Mouse (Mus musculus): ENCODE data around the gene Chd6. TPM values are rescaled to one million over a fixed set of nuclear protein-coding genes. Genes with fewer than 3 reads are reported as not detected.
A peak's percentile ranks its signal among the peaks of the same experiment; 100 is the strongest.

Gene Chd6
- polyA plus RNA-seq, 1 experiment from 2014 or later, result 13.2 TPM

DNA sequence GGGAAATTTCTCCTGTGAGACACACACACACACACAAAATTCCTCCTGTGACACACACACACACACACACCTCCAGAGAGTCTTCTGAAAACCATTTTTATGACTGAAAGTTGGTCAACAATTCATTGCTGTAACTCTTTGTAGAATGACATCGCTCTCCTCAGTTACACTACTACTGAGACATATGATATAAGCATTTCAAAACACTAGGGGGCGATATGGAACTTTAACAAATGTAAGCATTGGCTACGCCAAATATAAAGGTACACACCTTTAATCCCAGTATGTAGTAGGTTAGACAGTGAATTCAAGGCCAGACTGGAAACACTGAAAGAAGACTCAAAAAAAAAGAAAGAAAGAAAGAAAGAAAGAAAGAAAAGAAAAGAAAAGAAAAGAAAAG lies 18.7 kb downstream of the Chd6 start:
- H3K27me3 ChIP-seq (ENCODE audit: control insufficient read depth, insufficient read depth, low read length), result no peaks in the 10 kb centered on the region
- no peak overlapping the region for H3K27ac ChIP-seq (replicated peaks)
- H3K4me1 ChIP-seq (replicated peaks; ENCODE audit: control insufficient read depth, insufficient read depth), result no peaks in the 10 kb centered on the region
- no peaks in the 10 kb centered on the region for H3K9me3 ChIP-seq (ENCODE audit: control insufficient read depth, low read length)
- ATAC-seq (ENCODE audit: low FRiP score, low TSS enrichment) (peak; percentile 82), DNase-seq (ENCODE audit: low spot score) (no peak)
- no peak overlapping the region for H3K9ac ChIP-seq (ENCODE audit: low read length)
- H3K4me2 ChIP-seq (replicated peaks; ENCODE audit: low read depth), result no peak overlapping the region
- no peak overlapping the region for H3K4me3 ChIP-seq (ENCODE audit: low read depth, low read length)
- H3K36me3 ChIP-seq (ENCODE audit: control insufficient read depth, insufficient read depth, low read length), result no peaks in the 10 kb centered on the region
- 51% methylated on average over 3 of the region's 3 CpGs for WGBS
- TF ChIP-seq EP300 (optimal IDR thresholded peaks at IDR 0.05) (no peak), CTCF (IDR thresholded peaks at IDR 0.05; ENCODE audit: low read depth) (peak; percentile 71)

DNA sequence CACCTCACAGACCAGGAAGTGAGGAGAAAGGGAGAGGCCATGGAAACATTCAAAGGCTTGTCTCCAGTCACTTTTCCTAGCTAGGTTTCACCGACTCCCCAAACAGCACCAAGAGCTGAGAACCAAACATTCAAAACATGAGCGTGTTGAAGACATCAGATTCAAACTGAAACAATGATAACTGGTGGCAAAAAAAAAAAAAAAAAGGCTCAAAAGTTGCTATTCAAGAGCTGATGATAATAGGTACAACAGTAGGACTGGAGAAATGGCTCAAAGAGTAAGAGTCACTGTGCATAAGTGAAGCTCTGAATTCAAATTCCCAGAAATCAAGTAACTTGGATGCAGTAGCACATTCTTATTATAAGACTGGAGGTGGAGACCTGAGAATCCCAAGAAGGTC lies 30.3 kb downstream of the Chd6 start:
- TF ChIP-seq CTCF (IDR thresholded peaks at IDR 0.05; ENCODE audit: low read depth) (no peak), EP300 (optimal IDR thresholded peaks at IDR 0.05) (no peak)
- 86% methylated on average over 2 of the region's 2 CpGs for WGBS
- H3K27me3 ChIP-seq (ENCODE audit: control insufficient read depth, insufficient read depth, low read length), result no peaks in the 10 kb centered on the region
- no peak overlapping the region for H3K9ac ChIP-seq (ENCODE audit: low read length)
- no peak overlapping the region for H3K4me3 ChIP-seq (ENCODE audit: low read depth, low read length)
- no peak overlapping the region for H3K27ac ChIP-seq (replicated peaks)
- no peaks in the 10 kb centered on the region for H3K4me1 ChIP-seq (replicated peaks; ENCODE audit: control insufficient read depth, insufficient read depth)
- no peak for ATAC-seq (ENCODE audit: low FRiP score, low TSS enrichment)
- no peak overlapping the region for H3K4me2 ChIP-seq (replicated peaks; ENCODE audit: low read depth)
- DNase-seq (ENCODE audit: low spot score), result no peak
- no peaks in the 10 kb centered on the region for H3K36me3 ChIP-seq (ENCODE audit: control insufficient read depth, insufficient read depth, low read length)
- no peaks in the 10 kb centered on the region for H3K9me3 ChIP-seq (ENCODE audit: control insufficient read depth, low read length)

DNA sequence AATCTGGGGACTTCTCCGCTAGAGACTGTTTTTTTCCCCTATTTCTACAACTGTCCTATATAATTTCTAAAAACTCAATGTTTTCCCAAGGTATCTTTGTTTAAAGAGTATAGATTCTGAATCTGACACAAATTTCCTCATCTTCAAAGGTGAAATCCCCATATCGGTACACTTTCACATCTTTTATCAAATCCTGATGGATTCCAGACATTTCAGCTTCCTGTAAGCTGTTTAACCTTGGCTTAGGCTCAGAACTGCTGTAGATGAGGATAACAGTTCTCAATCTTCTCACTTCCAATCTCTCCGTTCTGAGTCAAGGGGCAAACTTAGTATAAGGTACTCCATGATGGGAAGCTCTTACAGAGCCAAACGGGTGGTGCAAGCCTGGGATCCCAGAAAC lies 32.6 kb downstream of the Chd6 start:
- Histone ChIP-seq H3K4me1 (replicated peaks; ENCODE audit: control insufficient read depth, insufficient read depth) (no peaks in the 10 kb centered on the region), H3K4me2 (replicated peaks; ENCODE audit: low read depth) (no peak overlapping the region), H3K4me3 (ENCODE audit: low read depth, low read length) (no peak overlapping the region), H3K27ac (replicated peaks) (no peak overlapping the region), H3K9ac (ENCODE audit: low read length) (no peak overlapping the region), H3K36me3 (ENCODE audit: control insufficient read depth, insufficient read depth, low read length) (no peaks in the 10 kb centered on the region), H3K9me3 (ENCODE audit: control insufficient read depth, low read length) (no peaks in the 10 kb centered on the region), H3K27me3 (ENCODE audit: control insufficient read depth, insufficient read depth, low read length) (no peaks in the 10 kb centered on the region)
- DNase-seq (ENCODE audit: low spot score) (no peak), ATAC-seq (ENCODE audit: low FRiP score, low TSS enrichment) (no peak)
- TF ChIP-seq EP300 (optimal IDR thresholded peaks at IDR 0.05) (no peak), CTCF (IDR thresholded peaks at IDR 0.05; ENCODE audit: low read depth) (no peak)
- 67% methylated on average over 4 of the region's 4 CpGs for WGBS

GRCm38 (mm10) chr2:161075553-161075952 lies 33.3 kb downstream of the Chd6 start:
- no peak overlapping the region for H3K4me2 ChIP-seq (replicated peaks; ENCODE audit: low read depth)
- H3K27ac ChIP-seq (replicated peaks), result no peak overlapping the region
- no peak overlapping the region for H3K9ac ChIP-seq (ENCODE audit: low read length)
- H3K4me1 ChIP-seq (replicated peaks; ENCODE audit: control insufficient read depth, insufficient read depth), result no peaks in the 10 kb centered on the region
- no peaks in the 10 kb centered on the region for H3K27me3 ChIP-seq (ENCODE audit: control insufficient read depth, insufficient read depth, low read length)
- DNase-seq (ENCODE audit: low spot score) (no peak), ATAC-seq (ENCODE audit: low FRiP score, low TSS enrichment) (no peak)
- no peak overlapping the region for H3K4me3 ChIP-seq (ENCODE audit: low read depth, low read length)
- 88% methylated on average over 5 of the region's 5 CpGs for WGBS
- TF ChIP-seq EP300 (optimal IDR thresholded peaks at IDR 0.05) (no peak), CTCF (IDR thresholded peaks at IDR 0.05; ENCODE audit: low read depth) (no peak)
- no peaks in the 10 kb centered on the region for H3K9me3 ChIP-seq (ENCODE audit: control insufficient read depth, low read length)
- no peaks in the 10 kb centered on the region for H3K36me3 ChIP-seq (ENCODE audit: control insufficient read depth, insufficient read depth, low read length)

- WGBS, result 63% methylated on average over 10 of the region's 10 CpGs
- TF ChIP-seq CTCF (IDR thresholded peaks at IDR 0.05; ENCODE audit: low read depth) (no peak), EP300 (optimal IDR thresholded peaks at IDR 0.05) (no peak)
- Histone ChIP-seq H3K36me3 (ENCODE audit: control insufficient read depth, insufficient read depth, low read length) (no peaks in the 10 kb centered on the region), H3K27ac (replicated peaks) (no peak overlapping the region), H3K4me1 (replicated peaks; ENCODE audit: control insufficient read depth, insufficient read depth) (no peaks in the 10 kb centered on the region; the same call in 1 of the 2 replicates), H3K9me3 (ENCODE audit: control insufficient read depth, low read length) (no peaks in the 10 kb centered on the region), H3K27me3 (ENCODE audit: control insufficient read depth, insufficient read depth, low read length) (no peaks in the 10 kb centered on the region), H3K9ac (ENCODE audit: low read length) (no peak overlapping the region), H3K4me2 (replicated peaks; ENCODE audit: low read depth) (no peak overlapping the region), H3K4me3 (ENCODE audit: low read depth, low read length) (no peak overlapping the region)
- DNase-seq (ENCODE audit: low spot score), result no peak
- ATAC-seq (ENCODE audit: low FRiP score, low TSS enrichment), result no peak
Observed at GRCm38 (mm10) chr2:161066097-161066759, 42.6 kb downstream of the Chd6 start.

GRCm38 (mm10) chr2:161065594-161065993 lies 43.3 kb downstream of the Chd6 start:
- H3K27me3 ChIP-seq (ENCODE audit: control insufficient read depth, insufficient read depth, low read length), result no peaks in the 10 kb centered on the region
- no peaks in the 10 kb centered on the region for H3K36me3 ChIP-seq (ENCODE audit: control insufficient read depth, insufficient read depth, low read length)
- H3K4me1 ChIP-seq (replicated peaks; ENCODE audit: control insufficient read depth, insufficient read depth), result no peaks in the 10 kb centered on the region; the same call in 1 of the 2 replicates
- no peak overlapping the region for H3K4me3 ChIP-seq (ENCODE audit: low read depth, low read length)
- no peak overlapping the region for H3K9ac ChIP-seq (ENCODE audit: low read length)
- DNase-seq (ENCODE audit: low spot score) (no peak), ATAC-seq (ENCODE audit: low FRiP score, low TSS enrichment) (no peak)
- TF ChIP-seq EP300 (optimal IDR thresholded peaks at IDR 0.05), result no peak
- no peak for TF ChIP-seq CTCF (IDR thresholded peaks at IDR 0.05; ENCODE audit: low read depth)
- H3K27ac ChIP-seq (replicated peaks), result no peak overlapping the region
- no peaks in the 10 kb centered on the region for H3K9me3 ChIP-seq (ENCODE audit: control insufficient read depth, low read length)
- WGBS, result 83% methylated on average over 2 of the region's 2 CpGs
- H3K4me2 ChIP-seq (replicated peaks; ENCODE audit: low read depth), result no peak overlapping the region
